Mouse (Mus musculus) lung, postnatal 0 days (tissue): ENCODE results near the gene Gm20479. TPM values are rescaled to one million over a fixed set of nuclear protein-coding genes. Genes with fewer than 3 reads are reported as not detected.
A peak's percentile ranks its signal among the peaks of the same experiment; 100 is the strongest.

Source experiments
- ATAC-seq: fragments of 200-750 bp; cut with Nextera tagmentation; 2 replicates; pipeline ENCODE4 v1.8.0; 2017; ENCODE audit warnings: moderate library complexity
- DNase-seq: peaks from one replicate; pipeline ENCODE4 v3.0.0-alpha.2; 2016; ENCODE audit warnings: low spot score
- H3K27ac ChIP-seq: fragments of 300-500 bp; sonication (generic); 2 replicates; pipeline ENCODE4 v1.5.1; 2014; ENCODE audit warnings: antibody characterized with exemption, mild to moderate bottlenecking, low read length, mixed read lengths
- H3K27me3 ChIP-seq: fragments of 300-500 bp; sonication (generic); replicated peaks from 2 replicates; pipeline ENCODE4 v1.6.1; 2014; ENCODE audit warnings: low read length, mixed read lengths; ENCODE audit not compliant: insufficient read depth
- H3K36me3 ChIP-seq: fragments of 300-500 bp; sonication (generic); 2 replicates; pipeline ENCODE4 v1.6.1; 2014; ENCODE audit warnings: low read length, mixed read lengths; ENCODE audit not compliant: insufficient read depth
- H3K4me1 ChIP-seq: fragments of 300-500 bp; sonication (generic); 2 replicates; pipeline ENCODE4 v1.6.1; 2014; ENCODE audit warnings: antibody characterized with exemption, low read depth, low read length, mixed read lengths; ENCODE audit not compliant: insufficient read depth
- H3K4me2 ChIP-seq: fragments of 300-500 bp; sonication (generic); replicated peaks from 2 replicates; pipeline ENCODE4 v1.6.1; 2014; ENCODE audit warnings: low read depth, mild to moderate bottlenecking, low read length, moderate library complexity, mixed read lengths
- H3K4me3 ChIP-seq: fragments of 300-500 bp; sonication (generic); 2 replicates; pipeline ENCODE4 v1.5.1; 2014; ENCODE audit warnings: low read depth, low read length
- H3K9ac ChIP-seq: fragments of 300-500 bp; sonication (generic); replicated peaks from 2 replicates; pipeline ENCODE4 v1.6.1; 2014; ENCODE audit warnings: low read depth, mild to moderate bottlenecking
- H3K9me3 ChIP-seq: fragments of 300-500 bp; sonication (generic); 2 replicates; pipeline ENCODE4 v1.6.1; 2016; ENCODE audit warnings: low read length, mixed read lengths
- CTCF ChIP-seq: IDR thresholded peaks from 2 replicates; pipeline ENCODE4 v1.5.1; 2016; ENCODE audit warnings: antibody characterized with exemption, mild to moderate bottlenecking
- EP300 ChIP-seq: IDR thresholded peaks from 2 replicates; pipeline ENCODE4 v1.6.1; 2016; ENCODE audit warnings: antibody characterized with exemption, mild to moderate bottlenecking, control low read depth
- WGBS: fragments of 180-500 bp; shearing (Covaris S2); extraction: QIAGEN DNeasy Blood & Tissue Kit; methylation state at CpG from one replicate; pipeline ENCODE4 v1.1.7; 2014; 5-methylcytosine and 5-hydroxymethylcytosine counted together
- polyA plus RNA-seq: library from polyadenylated mRNA; unstranded; fragments of >200 nt; fragmentation: Nextera tagmentation; extraction: Ambion mirVana; gene quantifications from 2 replicates; pipeline ENCODE4 v1.2.1, GENCODE M21; 2015

The Gm20479 gene
- polyA plus RNA-seq, 1 experiment from 2014 or later, result not detected

- TF ChIP-seq CTCF, result no peak
- TF ChIP-seq EP300, result no peak
- Histone ChIP-seq H3K9me3 (no peaks in the 10 kb centered on the region), H3K27ac (0 out of 2 replicates have a peak overlapping the region, but pooled peaks have one; percentile 3), H3K36me3 (no peaks in the 10 kb centered on the region), H3K4me3 (peak overlapping the region; percentile 21; the same call in 1 of the 2 replicates), H3K4me1 (peaks cover 12% of the 10 kb centered on the region), H3K4me2 (peak overlapping the region; percentile 51), H3K9ac (peak overlapping the region; percentile 13; the same call in 1 of the 2 replicates), H3K27me3 (no peaks in the 10 kb centered on the region)
- 7% methylated on average over 24 of the region's 24 CpGs for WGBS
- DNase-seq, result peak; percentile 87
- ATAC-seq, result peak; percentile 61
These were observed 31.5 kb downstream of the Gm20479 start for GRCm38 (mm10) chr7:27325697-27326096.

- no peaks in the 10 kb centered on the region for H3K9me3 ChIP-seq
- H3K4me2 ChIP-seq, result no peak overlapping the region
- WGBS, result 60% methylated on average over 18 of the region's 20 CpGs
- DNase-seq, result no peak
- H3K27me3 ChIP-seq, result no peaks in the 10 kb centered on the region
- ATAC-seq, result no peak
- H3K4me3 ChIP-seq, result no peak overlapping the region
- H3K36me3 ChIP-seq, result no peaks in the 10 kb centered on the region
- H3K9ac ChIP-seq, result no peak overlapping the region
- peaks cover 9% of the 10 kb centered on the region for H3K4me1 ChIP-seq
- TF ChIP-seq EP300, result no peak
- no peak overlapping the region for H3K27ac ChIP-seq
These were observed 32.3 kb downstream of the Gm20479 start for GRCm38 (mm10) chr7:27324928-27325327.

GRCm38 (mm10) chr7:27324161-27324560, 33.1 kb downstream of the Gm20479 start:
- no peak overlapping the region for H3K4me2 ChIP-seq
- no peak overlapping the region for H3K27ac ChIP-seq
- DNase-seq, result no peak
- no peaks in the 10 kb centered on the region for H3K27me3 ChIP-seq
- no peak for ATAC-seq
- peaks cover 5% of the 10 kb centered on the region; the same call in 1 of the 2 replicates for H3K4me1 ChIP-seq
- TF ChIP-seq EP300 (no peak), CTCF (no peak)
- no peak overlapping the region for H3K4me3 ChIP-seq
- H3K9me3 ChIP-seq, result no peaks in the 10 kb centered on the region
- no peaks in the 10 kb centered on the region for H3K36me3 ChIP-seq
- WGBS, result 93% methylated on average over 11 of the region's 11 CpGs
- no peak overlapping the region for H3K9ac ChIP-seq

GRCm38 (mm10) chr7:27323001-27323400, 34.2 kb downstream of the Gm20479 start:
- Histone ChIP-seq H3K9me3 (no peaks in the 10 kb centered on the region), H3K4me1 (peaks cover 5% of the 10 kb centered on the region; the same call in 1 of the 2 replicates), H3K27me3 (no peaks in the 10 kb centered on the region), H3K27ac (no peak overlapping the region), H3K9ac (no peak overlapping the region), H3K4me2 (no peak overlapping the region), H3K4me3 (no peak overlapping the region), H3K36me3 (no peaks in the 10 kb centered on the region)
- no peak for DNase-seq
- ATAC-seq, result no peak
- WGBS, result 87% methylated on average over 5 of the region's 5 CpGs
- TF ChIP-seq CTCF (no peak), EP300 (no peak)

GRCm38 (mm10) chr7:27322291-27322690, 34.9 kb downstream of the Gm20479 start:
- H3K4me2 ChIP-seq, result no peak overlapping the region
- DNase-seq (no peak), ATAC-seq (no peak)
- H3K27me3 ChIP-seq, result no peaks in the 10 kb centered on the region
- 24% methylated on average over 13 of the region's 13 CpGs for WGBS
- no peak overlapping the region for H3K9ac ChIP-seq
- peaks cover 5% of the 10 kb centered on the region; the same call in 1 of the 2 replicates for H3K4me1 ChIP-seq
- no peaks in the 10 kb centered on the region for H3K36me3 ChIP-seq
- no peak overlapping the region for H3K4me3 ChIP-seq
- H3K27ac ChIP-seq, result no peak overlapping the region
- TF ChIP-seq EP300 (no peak), CTCF (no peak)
- H3K9me3 ChIP-seq, result no peaks in the 10 kb centered on the region

- Histone ChIP-seq H3K9me3 (no peaks in the 10 kb centered on the region), H3K4me2 (no peak overlapping the region)
These were observed 37.8 kb downstream of the Gm20479 start for GRCm38 (mm10) chr7:27319411-27319810.

GRCm38 (mm10) chr7:27315958-27316357, 41.3 kb downstream of the Gm20479 start:
- ATAC-seq (no peak), DNase-seq (no peak)
- WGBS, result 57% methylated on average over 7 of the region's 7 CpGs
- Histone ChIP-seq H3K9ac (no peak overlapping the region), H3K4me1 (no peaks in the 10 kb centered on the region), H3K27ac (no peak overlapping the region), H3K4me3 (no peak overlapping the region), H3K36me3 (no peaks in the 10 kb centered on the region), H3K9me3 (no peaks in the 10 kb centered on the region), H3K27me3 (no peaks in the 10 kb centered on the region), H3K4me2 (no peak overlapping the region)
- TF ChIP-seq EP300, result no peak
- no peak for TF ChIP-seq CTCF

More at GRCm38 (mm10) chr7:27319411-27319810, 37.8 kb downstream of the Gm20479 start:
- Histone ChIP-seq H3K27me3 (no peaks in the 10 kb centered on the region), H3K4me3 (no peak overlapping the region), H3K36me3 (no peaks in the 10 kb centered on the region), H3K4me1 (no peaks in the 10 kb centered on the region), H3K9ac (no peak overlapping the region), H3K27ac (no peak overlapping the region)
- WGBS, result 92% methylated on average over 22 of the region's 22 CpGs
- DNase-seq (no peak), ATAC-seq (no peak)
- no peak for TF ChIP-seq CTCF
- no peak for TF ChIP-seq EP300
